Mouse (Mus musculus) urinary bladder, postnatal 25 days (tissue): ENCODE data around the gene Batf3.
"Not testable (repeated sequence)": the region's sequence is repeated elsewhere in the genome, so short reads cannot be mapped to it uniquely, and the experiment has no call there.

ENCODE experiments used
- DNase-seq: peaks from one replicate; pipeline ENCODE4 v3.0.0; 2022; ENCODE audit warnings: low spot score

The Batf3 gene

GRCm38 (mm10) chr1:191132934-191133333 is 35.3 kb downstream of the Batf3 start:
- no peak for DNase-seq

GRCm38 (mm10) chr1:191135406-191135805 is 37.8 kb downstream of the Batf3 start:
- no peak for DNase-seq

GRCm38 (mm10) chr1:191138436-191138835 is 40.8 kb downstream of the Batf3 start:
- DNase-seq = no peak

GRCm38 (mm10) chr1:191138874-191139495 is 41.3 kb downstream of the Batf3 start:
- DNase-seq = no peak

GRCm38 (mm10) chr1:191140983-191141382 is 43.3 kb downstream of the Batf3 start:
- DNase-seq = no peak

- not testable (repeated sequence) for DNase-seq
Observed at GRCm38 (mm10) chr1:191149489-191149888, 51.8 kb downstream of the Batf3 start.

GRCm38 (mm10) chr1:191150924-191151605 is 53.4 kb downstream of the Batf3 start:
- no peak for DNase-seq

- DNase-seq = peak; percentile 41
Observed at GRCm38 (mm10) chr1:191153052-191153451, 55.4 kb downstream of the Batf3 start.

GRCm38 (mm10) chr1:191154314-191154713 is 56.7 kb downstream of the Batf3 start:
- DNase-seq = no peak
